Mouse (Mus musculus): ENCODE data around the gene Fibp. TPM values are rescaled to one million over a fixed set of nuclear protein-coding genes. Genes with fewer than 3 reads are reported as not detected.

Fibp gene
- 10 to 100 TPM; 80.6 to 81.0 TPM for total RNA-seq (2023)

DNA sequence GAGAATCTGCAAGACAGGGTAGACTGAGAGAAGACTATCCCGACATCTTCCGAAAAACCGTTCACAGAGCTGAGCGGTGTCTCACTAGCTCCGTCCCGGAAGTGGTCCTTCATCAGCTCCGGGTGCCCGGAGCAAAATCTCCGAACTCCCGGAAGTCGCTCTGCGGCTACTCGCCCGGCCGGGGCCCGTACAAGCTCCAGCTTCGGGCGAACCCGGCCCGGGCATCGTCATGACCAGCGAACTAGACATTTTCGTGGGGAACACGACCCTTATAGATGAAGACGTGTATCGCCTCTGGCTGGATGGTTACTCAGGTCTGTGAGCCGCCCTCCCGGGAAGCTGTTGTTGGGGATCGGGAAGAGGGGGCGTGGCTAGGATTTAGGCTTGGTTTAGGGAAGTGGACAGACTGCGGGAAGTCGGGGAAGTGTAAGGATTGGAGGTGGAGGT is at the start of gene Fibp:
TSS of gene Fibp (plus strand) at position 151 of the 447 bp plus-strand sequence.

DNA sequence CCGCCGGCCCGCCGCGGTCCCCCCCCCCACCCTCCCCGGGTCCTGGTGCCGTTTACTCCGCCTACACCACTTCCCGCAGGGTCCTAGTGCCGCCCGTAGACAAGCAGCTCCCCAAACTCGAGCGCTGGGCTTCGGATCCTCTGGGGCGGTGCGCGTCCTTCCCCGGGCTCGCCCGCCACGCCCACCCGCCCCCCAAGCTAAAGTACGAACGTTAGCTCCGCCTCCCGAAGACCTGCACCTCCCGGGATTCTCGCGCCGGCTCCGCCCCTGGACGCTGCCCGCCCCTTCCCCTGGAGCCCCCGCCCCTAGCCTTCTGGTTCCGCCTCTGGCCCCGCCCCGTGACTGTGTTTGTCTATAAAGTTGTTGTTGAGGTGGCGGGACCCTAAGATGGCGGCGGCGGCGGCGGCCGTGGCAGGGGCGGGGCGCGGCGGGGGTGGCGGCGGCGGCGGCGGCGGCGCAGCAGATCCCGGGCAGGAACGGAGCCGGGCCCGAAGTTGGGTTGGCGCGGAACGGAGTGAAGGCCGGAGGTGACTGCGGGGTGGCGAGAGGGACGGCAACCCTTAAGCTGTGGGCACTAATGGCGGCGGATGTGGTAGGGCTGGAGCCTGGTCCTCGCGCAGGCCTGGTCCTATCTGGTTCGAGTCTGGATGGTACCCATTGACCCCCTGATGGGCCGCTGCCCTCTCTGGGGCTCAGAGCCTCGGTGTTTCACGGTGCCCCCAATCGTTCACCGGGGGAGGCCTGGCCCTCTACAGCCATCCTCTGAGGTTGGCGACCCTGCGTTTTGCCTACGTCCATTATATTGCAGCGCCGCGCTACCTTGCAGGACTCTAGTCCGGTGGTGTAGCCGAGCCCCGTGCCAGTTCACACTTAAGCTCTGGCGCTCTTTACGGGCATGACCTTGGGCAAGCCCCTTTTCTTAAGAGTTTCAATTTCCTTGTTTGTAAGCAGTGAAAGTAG is 35.4 kb upstream of the Fibp start, which contains the start of the genes Drap1 and AI837181:
TSS of gene Drap1 (minus strand) at position 198 of the 960 bp plus-strand sequence.
TSS of gene AI837181 (plus strand) at position 363 of the 960 bp plus-strand sequence.

GRCm38 (mm10) chr19:5447515-5448353 is 12.7 kb upstream of the Fibp start, which contains the start of gene Fosl1:
Gene Fosl1, plus strand, starts transcription at chr19:5447547.

DNA sequence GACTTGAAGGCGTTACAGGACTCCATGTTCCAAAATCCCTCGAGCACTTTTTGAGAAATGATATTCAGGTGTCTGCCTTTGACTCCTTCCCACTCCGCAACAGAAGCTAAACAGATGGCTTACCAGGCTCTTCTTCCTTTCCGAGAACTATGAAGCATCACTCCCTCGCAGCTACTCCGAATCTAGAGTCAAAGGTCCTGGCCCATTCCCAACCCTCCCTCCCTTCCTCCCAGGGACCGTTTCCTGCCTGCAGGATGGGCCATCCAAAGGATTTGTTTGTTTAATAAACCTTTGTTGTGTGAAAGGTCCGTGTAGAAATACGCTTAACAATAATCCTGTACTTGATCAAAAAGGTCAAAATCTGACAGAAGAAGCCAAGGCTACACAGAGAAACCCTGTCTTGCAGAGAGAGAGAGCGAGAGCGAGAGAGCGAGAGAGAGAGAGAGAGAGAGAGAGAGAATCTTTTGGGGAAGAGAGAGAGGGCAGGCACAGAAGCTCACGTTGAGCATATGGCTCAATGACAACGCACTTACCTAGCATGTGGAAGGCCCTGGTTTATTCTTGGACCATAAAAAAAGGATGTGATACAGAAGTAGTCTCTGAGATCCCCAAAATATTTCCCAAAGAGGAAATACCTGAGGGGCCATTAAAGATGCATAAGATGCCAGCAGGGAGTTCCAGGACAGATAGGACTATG is 2.5 kb upstream of the Fibp start, which contains the start of gene Ccdc85b:
TSS of gene Ccdc85b (minus strand) at position 149 of the 697 bp plus-strand sequence.

DNA sequence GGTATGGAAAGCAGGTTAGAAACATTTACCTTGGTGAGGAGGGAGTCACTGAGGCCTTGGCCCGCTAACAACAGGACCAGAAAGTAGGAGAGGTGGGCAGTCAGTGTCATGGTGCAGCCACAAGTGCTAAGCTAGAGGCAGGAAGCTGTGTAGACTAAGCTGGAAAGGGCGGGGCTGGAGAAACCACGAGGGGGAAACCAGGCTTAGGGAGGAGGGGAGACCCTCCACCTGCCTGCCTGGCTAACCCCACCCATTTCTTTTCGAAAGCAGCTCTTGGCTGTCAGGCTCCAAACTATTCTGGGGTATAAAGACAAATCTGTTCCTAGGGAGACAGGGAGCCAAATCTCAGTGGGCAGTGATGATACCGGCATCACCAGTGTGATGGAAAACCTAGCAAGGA is 8.0 kb downstream of the Fibp start, which contains the start of gene Ctsw:
TSS of gene Ctsw (minus strand) at position 134 of the 400 bp plus-strand sequence.

DNA sequence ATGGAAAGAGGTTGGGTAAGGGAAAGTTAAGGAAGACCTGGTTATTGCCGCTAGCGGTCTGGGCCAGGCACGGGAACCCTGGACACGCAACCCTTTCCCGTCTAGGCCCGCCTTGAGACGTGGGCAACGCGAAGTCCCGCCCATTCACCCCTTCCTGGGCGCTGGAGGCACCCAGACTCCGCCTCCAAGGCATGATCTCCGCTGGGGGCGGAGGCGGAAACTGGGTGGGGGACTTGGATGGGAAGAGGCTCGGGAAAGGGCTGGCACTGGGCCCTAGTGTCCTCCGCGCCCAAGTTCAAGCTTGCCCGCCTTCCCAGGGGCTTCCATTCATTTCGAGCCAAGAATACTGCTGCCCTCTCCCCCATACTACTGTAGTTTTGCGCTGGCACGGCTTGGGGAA is 13.3 kb downstream of the Fibp start, which contains the start of gene Efemp2:
TSS of gene Efemp2 (plus strand) at position 235 of the 400 bp plus-strand sequence.

GRCm38 (mm10) chr19:5487768-5488550 is 27.5 kb downstream of the Fibp start, which contains the start of gene Mus81:
Gene Mus81, minus strand, starts transcription at chr19:5488402.

GRCm38 (mm10) chr19:5490313-5490897 is 30.0 kb downstream of the Fibp start, which contains the start of gene Cfl1:
Gene Cfl1, plus strand, starts transcription at chr19:5490455.

GRCm38 (mm10) chr19:5503687-5504086 is 43.3 kb downstream of the Fibp start, which contains the start of gene 1700020D05Rik:
Gene 1700020D05Rik, minus strand, starts transcription at chr19:5503787.

GRCm38 (mm10) chr19:5510031-5511026 is 49.9 kb downstream of the Fibp start, which contains the start of gene Snx32:
Gene Snx32, minus strand, starts transcription at chr19:5510538.

Other genes with a start within 250 kb of the Fibp start
- gene Pacs1, start 187.5 kb upstream of the Fibp start, total RNA-seq (2023) = 10 to 100 TPM; 53.1 to 60.2 TPM
- 100 to 1,000 TPM; 156 to 186 TPM for gene Sf3b2, start 165.2 kb upstream of the Fibp start, total RNA-seq (2023)
- not detected for gene Gal3st3, start 162.3 kb upstream of the Fibp start, total RNA-seq (2023)
- not detected for gene Catsper1, start 124.9 kb upstream of the Fibp start, total RNA-seq (2023)
- not detected for gene Cst6, start 111.0 kb upstream of the Fibp start, total RNA-seq (2023)
- 10 to 100 TPM; 17.1 to 24.3 TPM for gene Eif1ad, start 93.9 kb upstream of the Fibp start, total RNA-seq (2023)
- gene Banf1, start 93.4 kb upstream of the Fibp start, total RNA-seq (2023) = 10 to 100 TPM; 59.5 to 66.0 TPM
- gene Sart1, start 71.9 kb upstream of the Fibp start, total RNA-seq (2023) = 100 to 1,000 TPM; 129 to 130 TPM
- gene Tsga10ip, start 58.1 kb upstream of the Fibp start, total RNA-seq (2023) = not detected
- gene Drap1, start 35.6 kb upstream of the Fibp start, total RNA-seq (2023) = 100 to 1,000 TPM; 165 to 176 TPM
- 10 to 100 TPM; 46.9 to 52.7 TPM for gene AI837181, start 35.5 kb upstream of the Fibp start, total RNA-seq (2023)
- 1 to 10 TPM; 2.0 to 3.2 TPM for gene Fosl1, start 13.1 kb upstream of the Fibp start, total RNA-seq (2023)
- 1 to 10 TPM; 3.7 to 4.6 TPM for gene Ccdc85b, start 2.7 kb upstream of the Fibp start, total RNA-seq (2023)
- under 1 TPM; 0.46 to 0.73 TPM for gene Ctsw, start 7.9 kb downstream of the Fibp start, total RNA-seq (2023)
- gene Efemp2, start 13.3 kb downstream of the Fibp start, total RNA-seq (2023) = 1 to 10 TPM; 5.1 to 6.7 TPM
- 10 to 100 TPM; 16.7 to 17.4 TPM for gene Mus81, start 27.8 kb downstream of the Fibp start, total RNA-seq (2023)
- gene Cfl1, start 29.8 kb downstream of the Fibp start, total RNA-seq (2023) = 1,000 to 10,000 TPM; 1,345 to 1,440 TPM
- 1 to 10 TPM; 1.3 to 1.4 TPM for gene 1700020D05Rik, start 43.2 kb downstream of the Fibp start, total RNA-seq (2023)
- 1 to 10 TPM; 2.0 to 4.9 TPM for gene Snx32, start 49.9 kb downstream of the Fibp start, total RNA-seq (2023)
- not detected for gene Ovol1, start 100.0 kb downstream of the Fibp start, total RNA-seq (2023)
- 10 to 100 TPM; 35.2 to 39.9 TPM for gene Ap5b1, start 107.4 kb downstream of the Fibp start, total RNA-seq (2023)
- 10 to 100 TPM; 64.5 to 74.1 TPM for gene Rnaseh2c, start 141.3 kb downstream of the Fibp start, total RNA-seq (2023)
- 10 to 100 TPM; 87.2 to 88.5 TPM for gene Kat5, start 149.6 kb downstream of the Fibp start, total RNA-seq (2023)
- gene Rela, start 176.9 kb downstream of the Fibp start, total RNA-seq (2023) = 100 to 1,000 TPM; 150 to 154 TPM
- 100 to 1,000 TPM; 153 to 157 TPM for gene Sipa1, start 203.1 kb downstream of the Fibp start, total RNA-seq (2023)
- gene Map3k11, start 228.1 kb downstream of the Fibp start, total RNA-seq (2023) = 100 to 1,000 TPM; 113 to 114 TPM
- gene Pcnx3, start 228.3 kb downstream of the Fibp start, total RNA-seq (2023) = 100 to 1,000 TPM; 112 to 131 TPM
- gene Kcnk7, start 243.8 kb downstream of the Fibp start, total RNA-seq (2023) = not detected